Mouse (Mus musculus) 416B (cell line): ENCODE results near the gene Dvl3.
"Not testable (repeated sequence)": the region's sequence is repeated elsewhere in the genome, so short reads cannot be mapped to it uniquely, and the experiment has no call there.

Experiments used
- DNase-seq: peaks from one replicate; pipeline ENCODE4 v3.0.0; 2011; ENCODE audit warnings: low read depth

Dvl3 gene

GRCm38 (mm10) chr16:20516726-20517201 is at the start of gene Dvl3:
Gene Dvl3 (plus strand): TSS chr16:20516982.
- peak; percentile 78 for DNase-seq

GRCm38 (mm10) chr16:20470981-20471380 is 45.8 kb upstream of the Dvl3 start:
- DNase-seq = no peak

GRCm38 (mm10) chr16:20471686-20472085 is 45.1 kb upstream of the Dvl3 start:
- DNase-seq = no peak

GRCm38 (mm10) chr16:20473748-20474147 is 43.0 kb upstream of the Dvl3 start:
- no peak for DNase-seq

GRCm38 (mm10) chr16:20474211-20474610 is 42.6 kb upstream of the Dvl3 start:
- no peak for DNase-seq

- no peak for DNase-seq
Observed at GRCm38 (mm10) chr16:20474786-20475185, 42.0 kb upstream of the Dvl3 start.

- no peak for DNase-seq
Observed at GRCm38 (mm10) chr16:20475335-20475734, 41.4 kb upstream of the Dvl3 start.

GRCm38 (mm10) chr16:20476857-20477256 is 39.9 kb upstream of the Dvl3 start:
- no peak for DNase-seq

GRCm38 (mm10) chr16:20477270-20477669 is 39.5 kb upstream of the Dvl3 start:
- no peak for DNase-seq

GRCm38 (mm10) chr16:20478504-20478903 is 38.3 kb upstream of the Dvl3 start:
- DNase-seq = no peak

GRCm38 (mm10) chr16:20479026-20479760 is 37.6 kb upstream of the Dvl3 start:
- DNase-seq = not testable (repeated sequence)

- DNase-seq = peak; percentile 76
Observed at GRCm38 (mm10) chr16:20480115-20480514, 36.7 kb upstream of the Dvl3 start.

- DNase-seq = no peak
Observed at GRCm38 (mm10) chr16:20481746-20482145, 35.0 kb upstream of the Dvl3 start.

GRCm38 (mm10) chr16:20483716-20484115 is 33.1 kb upstream of the Dvl3 start:
- not testable (repeated sequence) for DNase-seq

GRCm38 (mm10) chr16:20485061-20485460 is 31.7 kb upstream of the Dvl3 start:
- DNase-seq = no peak

GRCm38 (mm10) chr16:20486048-20486447 is 30.7 kb upstream of the Dvl3 start:
- DNase-seq = no peak

- DNase-seq = peak; percentile 13
Observed at GRCm38 (mm10) chr16:20488151-20488550, 28.6 kb upstream of the Dvl3 start.

GRCm38 (mm10) chr16:20488751-20489150 is 28.0 kb upstream of the Dvl3 start:
- not testable (repeated sequence) for DNase-seq

GRCm38 (mm10) chr16:20489233-20489632 is 27.5 kb upstream of the Dvl3 start:
- no peak for DNase-seq

- DNase-seq = peak; percentile 81
Observed at GRCm38 (mm10) chr16:20490581-20490980, 26.2 kb upstream of the Dvl3 start.

- no peak for DNase-seq
Observed at GRCm38 (mm10) chr16:20491301-20491700, 25.5 kb upstream of the Dvl3 start.

- DNase-seq = peak; percentile 40
Observed at GRCm38 (mm10) chr16:20493452-20493851, 23.3 kb upstream of the Dvl3 start.

GRCm38 (mm10) chr16:20496671-20497600 is 19.8 kb upstream of the Dvl3 start:
- peak; percentile 89 for DNase-seq
